Mouse (Mus musculus): ENCODE results near the gene Prtg. TPM values are rescaled to one million over a fixed set of nuclear protein-coding genes. Genes with fewer than 3 reads are reported as not detected.

The Prtg gene
- polyA plus RNA-seq, 1 experiment from 2014 or later, result 0.09 TPM

GRCm38 (mm10) chr9:72835007-72835406, 28.3 kb downstream of the Prtg start:
- DNase-seq (no peak), ATAC-seq (no peak)
- Histone ChIP-seq H3K9me3 (ENCODE audit: low read length) (no peaks in the 10 kb centered on the region), H3K4me2 (ENCODE audit: low read depth, low read length) (no peak overlapping the region), H3K4me3 (ENCODE audit: low read depth, low read length) (no peak overlapping the region), H3K27ac (ENCODE audit: low read depth) (no peak overlapping the region), H3K27me3 (ENCODE audit: insufficient read depth, low read length) (no peaks in the 10 kb centered on the region), H3K4me1 (ENCODE audit: insufficient read depth) (0 out of 2 replicates have a peak, but pooled peaks cover 3% of the 10 kb centered on the region), H3K9ac (replicated peaks) (no peak overlapping the region), H3K36me3 (replicated peaks; ENCODE audit: insufficient read depth, low read length) (no peaks in the 10 kb centered on the region)
- no peak for TF ChIP-seq CTCF (IDR thresholded peaks at IDR 0.05; ENCODE audit: low read depth)
- TF ChIP-seq EP300 (IDR thresholded peaks at IDR 0.05; ENCODE audit: low read depth), result no peak
- WGBS (ENCODE audit: insufficient replicate concordance), result 84% methylated on average over 1 of the region's 1 CpGs

GRCm38 (mm10) chr9:72836708-72837495, 30.2 kb downstream of the Prtg start:
- WGBS (ENCODE audit: insufficient replicate concordance), result 61% methylated on average over 11 of the region's 11 CpGs

GRCm38 (mm10) chr9:72837598-72838160, 31.0 kb downstream of the Prtg start:
- 55% methylated on average over 6 of the region's 6 CpGs for WGBS (ENCODE audit: insufficient replicate concordance)
- Histone ChIP-seq H3K4me2 (ENCODE audit: low read depth, low read length) (no peak overlapping the region), H3K9ac (replicated peaks) (no peak overlapping the region), H3K27me3 (ENCODE audit: insufficient read depth, low read length) (no peaks in the 10 kb centered on the region), H3K4me3 (ENCODE audit: low read depth, low read length) (no peak overlapping the region), H3K4me1 (ENCODE audit: insufficient read depth) (0 out of 2 replicates have a peak, but pooled peaks cover 3% of the 10 kb centered on the region), H3K9me3 (ENCODE audit: low read length) (no peaks in the 10 kb centered on the region), H3K27ac (ENCODE audit: low read depth) (peak overlapping the region; percentile 30), H3K36me3 (replicated peaks; ENCODE audit: insufficient read depth, low read length) (no peaks in the 10 kb centered on the region)
- DNase-seq, result no peak
- ATAC-seq, result peak; percentile 80
- TF ChIP-seq CTCF (IDR thresholded peaks at IDR 0.05; ENCODE audit: low read depth) (no peak), EP300 (IDR thresholded peaks at IDR 0.05; ENCODE audit: low read depth) (no peak)

More at GRCm38 (mm10) chr9:72836708-72837495, 30.2 kb downstream of the Prtg start:
- Histone ChIP-seq H3K4me3 (ENCODE audit: low read depth, low read length) (no peak overlapping the region), H3K4me1 (ENCODE audit: insufficient read depth) (0 out of 2 replicates have a peak, but pooled peaks cover 3% of the 10 kb centered on the region), H3K36me3 (replicated peaks; ENCODE audit: insufficient read depth, low read length) (no peaks in the 10 kb centered on the region), H3K9ac (replicated peaks) (no peak overlapping the region), H3K27me3 (ENCODE audit: insufficient read depth, low read length) (no peaks in the 10 kb centered on the region), H3K4me2 (ENCODE audit: low read depth, low read length) (no peak overlapping the region), H3K27ac (ENCODE audit: low read depth) (0 out of 2 replicates have a peak overlapping the region, but pooled peaks have one; percentile 8), H3K9me3 (ENCODE audit: low read length) (no peaks in the 10 kb centered on the region)
- TF ChIP-seq CTCF (IDR thresholded peaks at IDR 0.05; ENCODE audit: low read depth) (no peak), EP300 (IDR thresholded peaks at IDR 0.05; ENCODE audit: low read depth) (no peak)
- DNase-seq (no peak), ATAC-seq (no peak)

- Histone ChIP-seq H3K27ac (ENCODE audit: low read depth) (peak overlapping the region; percentile 30; the same call in 1 of the 2 replicates), H3K4me2 (ENCODE audit: low read depth, low read length) (no peak overlapping the region), H3K4me3 (ENCODE audit: low read depth, low read length) (no peak overlapping the region), H3K27me3 (ENCODE audit: insufficient read depth, low read length) (no peaks in the 10 kb centered on the region), H3K9ac (replicated peaks) (no peak overlapping the region), H3K4me1 (ENCODE audit: insufficient read depth) (0 out of 2 replicates have a peak, but pooled peaks cover 3% of the 10 kb centered on the region), H3K9me3 (ENCODE audit: low read length) (no peaks in the 10 kb centered on the region), H3K36me3 (replicated peaks; ENCODE audit: insufficient read depth, low read length) (no peaks in the 10 kb centered on the region)
- 60% methylated on average over 3 of the region's 3 CpGs for WGBS (ENCODE audit: insufficient replicate concordance)
- DNase-seq (no peak), ATAC-seq (peak; percentile 44)
- TF ChIP-seq EP300 (IDR thresholded peaks at IDR 0.05; ENCODE audit: low read depth), result no peak
- no peak for TF ChIP-seq CTCF (IDR thresholded peaks at IDR 0.05; ENCODE audit: low read depth)
These were observed 31.6 kb downstream of the Prtg start for GRCm38 (mm10) chr9:72838256-72838655.

GRCm38 (mm10) chr9:72839346-72839990, 32.8 kb downstream of the Prtg start:
- H3K36me3 ChIP-seq (replicated peaks; ENCODE audit: insufficient read depth, low read length), result no peaks in the 10 kb centered on the region
- 78% methylated on average over 15 of the region's 15 CpGs for WGBS (ENCODE audit: insufficient replicate concordance)
- no peaks in the 10 kb centered on the region for H3K4me1 ChIP-seq (ENCODE audit: insufficient read depth)
- no peaks in the 10 kb centered on the region for H3K27me3 ChIP-seq (ENCODE audit: insufficient read depth, low read length)
- no peaks in the 10 kb centered on the region for H3K9me3 ChIP-seq (ENCODE audit: low read length)
- H3K4me2 ChIP-seq (ENCODE audit: low read depth, low read length), result no peak overlapping the region
- ATAC-seq (no peak), DNase-seq (no peak)
- no peak overlapping the region for H3K9ac ChIP-seq (replicated peaks)
- TF ChIP-seq EP300 (IDR thresholded peaks at IDR 0.05; ENCODE audit: low read depth), result no peak
- no peak for TF ChIP-seq CTCF (IDR thresholded peaks at IDR 0.05; ENCODE audit: low read depth)
- no peak overlapping the region for H3K4me3 ChIP-seq (ENCODE audit: low read depth, low read length)
- H3K27ac ChIP-seq (ENCODE audit: low read depth), result no peak overlapping the region

GRCm38 (mm10) chr9:72844496-72844895, 37.8 kb downstream of the Prtg start:
- ATAC-seq (no peak), DNase-seq (no peak)
- no peak overlapping the region for H3K9ac ChIP-seq (replicated peaks)
- no peak overlapping the region for H3K4me2 ChIP-seq (ENCODE audit: low read depth, low read length)
- H3K9me3 ChIP-seq (ENCODE audit: low read length), result no peaks in the 10 kb centered on the region
- WGBS (ENCODE audit: insufficient replicate concordance), result 86% methylated on average over 5 of the region's 5 CpGs
- no peak for TF ChIP-seq EP300 (IDR thresholded peaks at IDR 0.05; ENCODE audit: low read depth)
- no peak for TF ChIP-seq CTCF (IDR thresholded peaks at IDR 0.05; ENCODE audit: low read depth)
- no peaks in the 10 kb centered on the region for H3K36me3 ChIP-seq (replicated peaks; ENCODE audit: insufficient read depth, low read length)
- no peaks in the 10 kb centered on the region for H3K4me1 ChIP-seq (ENCODE audit: insufficient read depth)
- no peak overlapping the region for H3K4me3 ChIP-seq (ENCODE audit: low read depth, low read length)
- H3K27ac ChIP-seq (ENCODE audit: low read depth), result no peak overlapping the region
- H3K27me3 ChIP-seq (ENCODE audit: insufficient read depth, low read length), result no peaks in the 10 kb centered on the region
